Mouse (Mus musculus) kidney, postnatal 10 days (tissue): ENCODE measurements around the gene Egfem1.

Source experiments
- DNase-seq: peaks from one replicate; pipeline ENCODE4 v3.0.0; 2021; ENCODE audit warnings: mixed read lengths

The Egfem1 gene

GRCm38 (mm10) chr3:29135176-29136064, 53.6 kb downstream of the Egfem1 start:
- no peak for DNase-seq

- DNase-seq, result no peak
These were observed 54.5 kb downstream of the Egfem1 start for GRCm38 (mm10) chr3:29136065-29136955.

GRCm38 (mm10) chr3:29168401-29168800, 86.6 kb downstream of the Egfem1 start:
- no peak for DNase-seq

GRCm38 (mm10) chr3:29169003-29169402, 87.2 kb downstream of the Egfem1 start:
- no peak for DNase-seq

GRCm38 (mm10) chr3:29176991-29177390, 95.2 kb downstream of the Egfem1 start:
- no peak for DNase-seq

GRCm38 (mm10) chr3:29182988-29183387, 101.2 kb downstream of the Egfem1 start:
- DNase-seq, result no peak

- DNase-seq, result no peak
These were observed 101.9 kb downstream of the Egfem1 start for GRCm38 (mm10) chr3:29183615-29184198.

- DNase-seq, result no peak
These were observed 102.8 kb downstream of the Egfem1 start for GRCm38 (mm10) chr3:29184486-29185241.

- DNase-seq, result no peak
These were observed 108.4 kb downstream of the Egfem1 start for GRCm38 (mm10) chr3:29190263-29190662.

- DNase-seq, result no peak
These were observed 116.1 kb downstream of the Egfem1 start for GRCm38 (mm10) chr3:29197727-29198512.

- DNase-seq, result peak; percentile 5
These were observed 118.8 kb downstream of the Egfem1 start for GRCm38 (mm10) chr3:29200601-29201000.

- DNase-seq, result no peak
These were observed 120.7 kb downstream of the Egfem1 start for GRCm38 (mm10) chr3:29202536-29202935.

GRCm38 (mm10) chr3:29222414-29222813, 140.6 kb downstream of the Egfem1 start:
- no peak for DNase-seq

GRCm38 (mm10) chr3:29229712-29230111, 147.9 kb downstream of the Egfem1 start:
- DNase-seq, result peak; percentile 13

GRCm38 (mm10) chr3:29235477-29235876, 153.7 kb downstream of the Egfem1 start:
- no peak for DNase-seq

- no peak for DNase-seq
These were observed 154.7 kb downstream of the Egfem1 start for GRCm38 (mm10) chr3:29236517-29236916.

- DNase-seq, result peak; percentile 7
These were observed 161.8 kb downstream of the Egfem1 start for GRCm38 (mm10) chr3:29243600-29243999.

- no peak for DNase-seq
These were observed 209.8 kb downstream of the Egfem1 start for GRCm38 (mm10) chr3:29291633-29292032.

- DNase-seq, result no peak
These were observed 210.4 kb downstream of the Egfem1 start for GRCm38 (mm10) chr3:29292251-29292650.

- no peak for DNase-seq
These were observed 211.4 kb downstream of the Egfem1 start for GRCm38 (mm10) chr3:29293230-29293629.

- DNase-seq, result no peak
These were observed 260.5 kb downstream of the Egfem1 start for GRCm38 (mm10) chr3:29342223-29342791.
